Comparison of ENCODE assay signal across 20 mouse cellular contexts in the genomic region with DNA sequence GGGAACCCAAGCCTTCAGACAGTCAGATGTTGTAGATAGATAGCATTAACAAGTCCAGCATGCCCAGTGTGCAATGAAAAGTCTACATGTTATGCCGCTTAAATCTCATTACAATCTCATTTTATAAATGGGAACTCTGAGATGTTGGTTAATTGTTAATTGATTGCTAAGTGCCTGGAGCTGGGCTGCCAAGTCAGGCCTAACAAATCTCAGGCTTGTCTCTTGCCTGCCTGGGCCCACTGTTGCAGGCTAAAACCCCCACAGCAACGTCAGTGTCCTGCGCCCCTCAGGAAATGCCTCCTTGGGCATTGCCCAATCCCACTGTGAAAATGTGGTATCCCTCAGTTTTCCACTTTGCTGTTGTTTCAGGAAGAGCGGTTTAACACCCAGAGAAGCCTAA.
DNase-seq lines count a peak whose midpoint lies in the region; ATAC-seq and TF ChIP-seq lines count a peak whose summit lies in the region.
"Had no signal": no experiment of that assay in that cellular context is flagged by ENCODE, and none has a peak within 500 bp of the region (broad histone marks: within the 10 kb centered on the region; RNA-seq: fewer than 3 reads in every experiment).

No protein-coding gene starts in this region.

- 56% methylated on average over 4 of the region's 4 CpGs for WGBS in kidney, adult 2 months
- WGBS in kidney, embryonic 15.5 days, result 74% methylated on average over 4 of the region's 4 CpGs
- 87% methylated on average over 4 of the region's 4 CpGs for WGBS in intestine, embryonic 15.5 days

- peak; percentile 68 for DNase-seq in kidney, adult 2 months
- peak; percentile 47 for DNase-seq in kidney, postnatal 14 days
- DNase-seq in layer of hippocampus, postnatal 36 days, result no peak
- DNase-seq in left cerebral cortex, adult 18-20 months (ENCODE audit: low spot score in 2 of 2), result no peak
- DNase-seq in c-Kit-positive CD71-positive TER-119-positive erythroid progenitor cells, embryonic 14.5 days (ENCODE audit: low spot score), result no peak
- DNase-seq: adrenal gland, postnatal 14 days; cerebellum, adult 18-20 months; cerebellum, adult 9-11 months; cerebellum, postnatal 36 days; gastrocnemius, adult 2 months; gastrocnemius, postnatal 25 days had no signal

- H3K4me2 ChIP-seq in kidney, embryonic 15.5 days, result no peak overlapping the region
- no peak overlapping the region for H3K4me2 ChIP-seq in intestine, embryonic 15.5 days (replicated peaks)
- H3K4me2 ChIP-seq: embryonic facial prominence, embryonic 15.5 days; heart, embryonic 12.5 days; hindbrain, embryonic 14.5 days had no signal

- no peak overlapping the region for H3K9ac ChIP-seq in kidney, embryonic 15.5 days
- H3K9ac ChIP-seq in intestine, embryonic 15.5 days, result no peak overlapping the region
- H3K9ac ChIP-seq: embryonic facial prominence, embryonic 15.5 days; heart, embryonic 12.5 days; hindbrain, embryonic 14.5 days had no signal

- H3K36me3 ChIP-seq in kidney, adult 2 months (ENCODE audit: control insufficient read depth, insufficient read depth, low read length), result no peaks in the 10 kb centered on the region
- no peaks in the 10 kb centered on the region for H3K36me3 ChIP-seq in kidney, embryonic 15.5 days
- H3K36me3 ChIP-seq in intestine, embryonic 15.5 days, result no peaks in the 10 kb centered on the region
- H3K36me3 ChIP-seq: embryonic facial prominence, embryonic 15.5 days; forebrain, embryonic 10.5 days; heart, embryonic 12.5 days; hindbrain, embryonic 10.5 days had no signal

- H3K27ac ChIP-seq in kidney, adult 2 months (ENCODE audit: insufficient read depth, low read depth, low read length), result peak overlapping the region; percentile 88
- peak overlapping the region; percentile 59 for H3K27ac ChIP-seq in kidney, embryonic 15.5 days
- no peak overlapping the region for H3K27ac ChIP-seq in intestine, embryonic 15.5 days
- H3K27ac ChIP-seq: embryonic facial prominence, embryonic 15.5 days; forebrain, embryonic 10.5 days; gastrocnemius, adult 2 months; hindbrain, embryonic 10.5 days; hindbrain, embryonic 14.5 days had no signal

- H3K4me3 ChIP-seq in kidney, adult 2 months (ENCODE audit: insufficient read depth, low read depth, low read length), result no peak overlapping the region
- no peak overlapping the region for H3K4me3 ChIP-seq in kidney, embryonic 15.5 days (replicated peaks)
- no peak overlapping the region for H3K4me3 ChIP-seq in intestine, embryonic 15.5 days (replicated peaks)
- H3K4me3 ChIP-seq: embryonic facial prominence, embryonic 15.5 days; erythroblast, embryonic 14.5 days; forebrain, embryonic 10.5 days; gastrocnemius, adult 2 months; heart, embryonic 12.5 days; hindbrain, embryonic 10.5 days had no signal

- ATAC-seq in kidney, embryonic 15.5 days (replicated peaks; ENCODE audit: low FRiP score), result peak; percentile 47; the same call in 1 of the 2 replicates
- no peak for ATAC-seq in intestine, embryonic 15.5 days
- ATAC-seq: forebrain, embryonic 14.5 days had no signal

- TF ChIP-seq POLR2A in kidney, adult 2 months (IDR thresholded peaks at IDR 0.05; ENCODE audit: low read depth, low read length), result no peak

- no peaks in the 10 kb centered on the region for H3K27me3 ChIP-seq in kidney, adult 2 months (replicated peaks; ENCODE audit: control insufficient read depth, insufficient read depth, low read length)
- no peaks in the 10 kb centered on the region for H3K27me3 ChIP-seq in kidney, embryonic 15.5 days
- H3K27me3 ChIP-seq in intestine, embryonic 15.5 days (replicated peaks), result no peaks in the 10 kb centered on the region
- H3K27me3 ChIP-seq: embryonic facial prominence, embryonic 15.5 days; heart, embryonic 12.5 days had no signal

- no peaks in the 10 kb centered on the region for H3K9me3 ChIP-seq in kidney, embryonic 15.5 days (replicated peaks)
- no peaks in the 10 kb centered on the region for H3K9me3 ChIP-seq in intestine, embryonic 15.5 days
- H3K9me3 ChIP-seq: embryonic facial prominence, embryonic 15.5 days; forebrain, embryonic 10.5 days; heart, embryonic 12.5 days; hindbrain, embryonic 10.5 days had no signal

- no peak for TF ChIP-seq CTCF in kidney, adult 2 months (conservative IDR thresholded peaks at IDR 0.05; ENCODE audit: insufficient read depth, insufficient read length, low read depth, low read length)

- H3K4me1 ChIP-seq in kidney, adult 2 months (ENCODE audit: control insufficient read depth, insufficient read depth, low read length), result peaks cover 12% of the 10 kb centered on the region
- peaks cover 19% of the 10 kb centered on the region for H3K4me1 ChIP-seq in kidney, embryonic 15.5 days
- H3K4me1 ChIP-seq in intestine, embryonic 15.5 days (replicated peaks), result no peaks in the 10 kb centered on the region

Comparison
In these comparisons a context has a peak if more than half of its experiments do, and no peak if none do; other contexts are left out.
1. DNase-seq: peak in kidney, adult 2 months (single experiment) and kidney, postnatal 14 days (single experiment); none in layer of hippocampus, postnatal 36 days (0 of 2), left cerebral cortex, adult 18-20 months (0 of 2) and c-Kit-positive CD71-positive TER-119-positive erythroid progenitor cells, embryonic 14.5 days (single experiment).